Mouse (Mus musculus) hindbrain, embryonic 14.5 days (tissue): ENCODE results near the gene Stk32b. TPM values are rescaled to one million over a fixed set of nuclear protein-coding genes. Genes with fewer than 3 reads are reported as not detected.

ENCODE experiments used
- ATAC-seq: fragments of 200-750 bp; cut with Nextera tagmentation; 2 replicates; pipeline ENCODE4 v1.8.0; 2017; ENCODE audit warnings: moderate number of reproducible peaks, mild to moderate bottlenecking, moderate TSS enrichment, moderate library complexity; ENCODE audit not compliant: low FRiP score
- DNase-seq: peaks from one replicate; pipeline ENCODE4 v3.0.0-alpha.2; 2015; ENCODE audit warnings: low spot score
- H3K27ac ChIP-seq: fragments of 300-500 bp; sonication (generic); 2 replicates; pipeline ENCODE4 v1.5.1; 2014; ENCODE audit warnings: mild to moderate bottlenecking, moderate library complexity
- H3K27me3 ChIP-seq: fragments of 300-500 bp; sonication (generic); 2 replicates; pipeline ENCODE4 v1.6.1; 2014; ENCODE audit warnings: mild to moderate bottlenecking, low read length, mixed read lengths; ENCODE audit not compliant: control insufficient read depth, insufficient read depth
- H3K36me3 ChIP-seq: fragments of 300-500 bp; sonication (generic); replicated peaks from 2 replicates; pipeline ENCODE4 v1.6.1; 2014; ENCODE audit not compliant: control insufficient read depth, insufficient read depth
- H3K4me1 ChIP-seq: fragments of 300-500 bp; sonication (generic); replicated peaks from 2 replicates; pipeline ENCODE4 v1.6.1; 2014; ENCODE audit warnings: antibody characterized with exemption, low read length, mixed read lengths; ENCODE audit not compliant: control insufficient read depth, insufficient read depth
- H3K4me2 ChIP-seq: fragments of 300-500 bp; sonication (generic); replicated peaks from 2 replicates; pipeline ENCODE4 v1.6.1; 2014; ENCODE audit warnings: mild to moderate bottlenecking, moderate library complexity
- H3K4me3 ChIP-seq: fragments of 300-500 bp; sonication (generic); replicated peaks from 2 replicates; pipeline ENCODE4 v1.5.1; 2014; ENCODE audit warnings: mild to moderate bottlenecking, low read length
- H3K9ac ChIP-seq: fragments of 300-500 bp; sonication (generic); 2 replicates; pipeline ENCODE4 v1.6.1; 2014
- H3K9me3 ChIP-seq: fragments of 300-500 bp; sonication (generic); 2 replicates; pipeline ENCODE4 v1.6.1; 2016; ENCODE audit warnings: low read length; ENCODE audit not compliant: control insufficient read depth
- WGBS: fragments of 180-500 bp; shearing (Covaris S2); extraction: QIAGEN DNeasy Blood & Tissue Kit; methylation state at CpG from one replicate; pipeline ENCODE4 v1.1.7; 2014; 5-methylcytosine and 5-hydroxymethylcytosine counted together
- polyA plus RNA-seq: library from polyadenylated mRNA; unstranded; fragments of >200 nt; fragmentation: Nextera tagmentation; extraction: Ambion mirVana; gene quantifications from 2 replicates; pipeline ENCODE4 v1.2.1, GENCODE M21; 2014

The Stk32b gene
- polyA plus RNA-seq, 1 experiment from 2014 or later = 39.6 TPM

GRCm38 (mm10) chr5:37494984-37495476 is 221.9 kb downstream of the Stk32b start:
- no peaks in the 10 kb centered on the region for H3K9me3 ChIP-seq
- DNase-seq (no peak), ATAC-seq (no peak)
- no peaks in the 10 kb centered on the region for H3K4me1 ChIP-seq
- no peak overlapping the region for H3K4me3 ChIP-seq
- H3K27me3 ChIP-seq = no peaks in the 10 kb centered on the region
- no peak overlapping the region for H3K4me2 ChIP-seq
- no peak overlapping the region for H3K9ac ChIP-seq
- no peak overlapping the region for H3K27ac ChIP-seq
- 92% methylated on average over 3 of the region's 3 CpGs for WGBS
- no peaks in the 10 kb centered on the region for H3K36me3 ChIP-seq

GRCm38 (mm10) chr5:37472025-37472608 is 244.9 kb downstream of the Stk32b start:
- Histone ChIP-seq H3K27ac (0 out of 2 replicates have a peak overlapping the region, but pooled peaks have one; percentile 50), H3K27me3 (no peaks in the 10 kb centered on the region), H3K4me1 (no peaks in the 10 kb centered on the region), H3K9me3 (no peaks in the 10 kb centered on the region), H3K9ac (no peak overlapping the region), H3K4me3 (no peak overlapping the region), H3K4me2 (no peak overlapping the region), H3K36me3 (no peaks in the 10 kb centered on the region)
- DNase-seq = no peak
- no peak for ATAC-seq
- 58% methylated on average over 3 of the region's 3 CpGs for WGBS

GRCm38 (mm10) chr5:37471584-37471983 is 245.4 kb downstream of the Stk32b start:
- H3K9me3 ChIP-seq = no peaks in the 10 kb centered on the region
- ATAC-seq = no peak
- no peaks in the 10 kb centered on the region for H3K4me1 ChIP-seq
- H3K9ac ChIP-seq = no peak overlapping the region
- no peak overlapping the region for H3K4me2 ChIP-seq
- H3K27ac ChIP-seq = no peak overlapping the region
- DNase-seq = no peak
- no peaks in the 10 kb centered on the region for H3K27me3 ChIP-seq
- H3K4me3 ChIP-seq = no peak overlapping the region
- H3K36me3 ChIP-seq = no peaks in the 10 kb centered on the region
- WGBS = 77% methylated on average over 4 of the region's 4 CpGs

DNA sequence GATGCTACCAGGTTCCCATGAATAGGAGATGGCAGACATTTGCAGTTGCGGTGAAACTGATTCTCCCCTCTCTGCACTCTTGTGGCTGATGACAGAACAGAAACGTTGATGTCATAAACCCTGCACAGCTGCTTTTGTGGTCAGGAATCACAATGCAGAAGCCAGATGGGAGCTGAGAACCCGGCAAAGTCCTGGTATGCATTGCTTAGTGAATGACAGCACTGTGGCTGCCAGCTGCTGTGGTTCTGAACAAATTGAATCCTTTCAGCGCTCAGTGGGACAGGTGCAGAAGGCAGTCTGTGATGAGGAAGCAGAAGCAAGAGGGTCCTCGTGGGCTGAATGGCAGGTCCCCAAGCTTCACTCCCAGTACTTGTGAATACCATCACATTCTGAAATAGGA is 247.9 kb downstream of the Stk32b start:
- WGBS = 65% methylated on average over 5 of the region's 5 CpGs
- no peaks in the 10 kb centered on the region for H3K4me1 ChIP-seq
- no peak overlapping the region for H3K9ac ChIP-seq
- no peaks in the 10 kb centered on the region for H3K36me3 ChIP-seq
- H3K27ac ChIP-seq = no peak overlapping the region
- ATAC-seq = no peak
- no peak for DNase-seq
- no peak overlapping the region for H3K4me3 ChIP-seq
- H3K4me2 ChIP-seq = no peak overlapping the region
- no peaks in the 10 kb centered on the region for H3K9me3 ChIP-seq
- no peaks in the 10 kb centered on the region for H3K27me3 ChIP-seq

DNA sequence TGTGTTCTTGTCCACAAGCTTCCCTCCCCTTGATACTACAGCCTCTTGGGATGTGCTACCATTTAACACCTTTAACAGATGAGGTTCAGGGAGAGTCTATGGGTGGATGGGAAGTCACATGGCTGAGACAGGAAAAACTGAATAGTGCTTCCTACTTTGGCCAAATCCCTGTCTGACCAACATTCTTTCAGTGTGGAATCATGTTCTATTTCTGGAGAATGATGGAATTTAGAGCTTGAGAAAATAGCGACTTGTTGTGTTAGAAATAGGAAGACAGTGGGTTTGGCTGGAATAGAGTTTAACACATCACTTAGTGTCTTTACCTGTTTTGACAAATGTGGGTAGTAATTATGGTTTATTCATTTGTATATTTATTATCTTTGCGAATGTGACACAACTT is 249.3 kb downstream of the Stk32b start:
- Histone ChIP-seq H3K27me3 (no peaks in the 10 kb centered on the region), H3K27ac (no peak overlapping the region), H3K4me2 (no peak overlapping the region), H3K9me3 (no peaks in the 10 kb centered on the region), H3K9ac (no peak overlapping the region), H3K4me1 (no peaks in the 10 kb centered on the region), H3K4me3 (no peak overlapping the region), H3K36me3 (no peaks in the 10 kb centered on the region)
- 93% methylated on average over 2 of the region's 2 CpGs for WGBS
- DNase-seq = no peak
- no peak for ATAC-seq

- Histone ChIP-seq H3K36me3 (no peaks in the 10 kb centered on the region), H3K4me1 (no peaks in the 10 kb centered on the region), H3K9ac (no peak overlapping the region), H3K9me3 (no peaks in the 10 kb centered on the region), H3K27ac (no peak overlapping the region), H3K4me2 (no peak overlapping the region), H3K27me3 (no peaks in the 10 kb centered on the region), H3K4me3 (no peak overlapping the region)
- no peak for DNase-seq
- no peak for ATAC-seq
- WGBS = 91% methylated on average over 10 of the region's 10 CpGs
Measured at GRCm38 (mm10) chr5:37465461-37465860, 251.5 kb downstream of the Stk32b start.

GRCm38 (mm10) chr5:37458236-37458635 is 258.7 kb downstream of the Stk32b start:
- H3K27ac ChIP-seq = no peak overlapping the region
- no peaks in the 10 kb centered on the region for H3K27me3 ChIP-seq
- H3K9me3 ChIP-seq = peaks cover 5% of the 10 kb centered on the region; the same call in 1 of the 2 replicates
- H3K9ac ChIP-seq = no peak overlapping the region
- no peak overlapping the region for H3K4me3 ChIP-seq
- no peaks in the 10 kb centered on the region for H3K4me1 ChIP-seq
- 71% methylated on average over 2 of the region's 2 CpGs for WGBS
- H3K36me3 ChIP-seq = peaks cover 11% of the 10 kb centered on the region
- no peak for DNase-seq
- ATAC-seq = no peak
- no peak overlapping the region for H3K4me2 ChIP-seq

DNA sequence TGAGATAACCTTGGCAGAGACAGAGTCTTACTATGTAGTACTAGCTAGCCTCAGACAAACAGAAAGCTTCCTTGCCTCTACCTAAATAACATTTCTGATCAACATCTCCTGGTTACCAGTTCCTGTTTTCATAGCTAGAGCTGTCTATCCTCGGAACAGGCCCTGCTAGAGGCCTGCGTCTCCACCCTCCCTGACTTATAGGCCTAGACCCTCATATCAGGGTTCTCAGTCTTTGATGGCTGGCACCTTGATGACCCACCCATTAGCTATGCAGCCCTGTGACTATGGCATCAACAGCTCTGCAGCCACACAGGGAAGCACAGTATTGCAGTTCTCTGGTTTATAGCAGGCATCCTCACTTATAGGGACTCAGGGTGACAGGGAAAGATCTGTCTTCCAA is 259.1 kb downstream of the Stk32b start:
- peaks cover 11% of the 10 kb centered on the region for H3K36me3 ChIP-seq
- no peak overlapping the region for H3K27ac ChIP-seq
- H3K9me3 ChIP-seq = peaks cover 5% of the 10 kb centered on the region; the same call in 1 of the 2 replicates
- no peaks in the 10 kb centered on the region for H3K4me1 ChIP-seq
- no peak overlapping the region for H3K9ac ChIP-seq
- H3K4me3 ChIP-seq = no peak overlapping the region
- no peak for DNase-seq
- WGBS = 92% methylated on average over 2 of the region's 2 CpGs
- no peaks in the 10 kb centered on the region for H3K27me3 ChIP-seq
- no peak for ATAC-seq
- H3K4me2 ChIP-seq = no peak overlapping the region

- H3K27ac ChIP-seq = no peak overlapping the region
- H3K36me3 ChIP-seq = peaks cover 11% of the 10 kb centered on the region
- H3K4me3 ChIP-seq = no peak overlapping the region
- ATAC-seq (no peak), DNase-seq (no peak)
- H3K9ac ChIP-seq = no peak overlapping the region
- no peaks in the 10 kb centered on the region for H3K27me3 ChIP-seq
- WGBS = 78% methylated on average over 5 of the region's 5 CpGs
- H3K4me2 ChIP-seq = no peak overlapping the region
- H3K9me3 ChIP-seq = peaks cover 5% of the 10 kb centered on the region; the same call in 1 of the 2 replicates
- no peaks in the 10 kb centered on the region for H3K4me1 ChIP-seq
Measured at GRCm38 (mm10) chr5:37457191-37457590, 259.8 kb downstream of the Stk32b start.

DNA sequence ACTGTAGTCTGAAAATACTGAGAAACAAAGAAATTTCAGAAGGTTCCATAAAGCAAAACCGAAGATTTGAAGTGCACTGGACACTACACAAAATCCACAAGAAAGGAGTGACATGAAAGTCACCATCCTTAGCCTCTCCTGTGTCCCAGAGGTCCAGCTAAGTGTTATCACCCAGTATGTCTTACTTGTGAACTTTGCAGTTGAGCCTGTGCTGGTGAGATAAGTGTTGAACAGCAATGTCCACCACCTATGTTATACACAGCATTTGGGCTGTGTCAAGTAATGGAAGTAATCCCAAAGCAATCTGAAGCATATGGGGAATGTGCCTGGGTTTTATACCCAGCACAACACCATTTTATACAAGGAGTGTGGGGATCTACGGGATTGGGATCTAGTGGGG is 260.4 kb downstream of the Stk32b start:
- no peaks in the 10 kb centered on the region for H3K27me3 ChIP-seq
- ATAC-seq = no peak
- WGBS = 68% methylated on average over 2 of the region's 2 CpGs
- H3K9ac ChIP-seq = no peak overlapping the region
- no peaks in the 10 kb centered on the region for H3K4me1 ChIP-seq
- no peak overlapping the region for H3K4me2 ChIP-seq
- peaks cover 5% of the 10 kb centered on the region; the same call in 1 of the 2 replicates for H3K9me3 ChIP-seq
- H3K36me3 ChIP-seq = peaks cover 11% of the 10 kb centered on the region
- no peak for DNase-seq
- no peak overlapping the region for H3K27ac ChIP-seq
- no peak overlapping the region for H3K4me3 ChIP-seq
